Mouse (Mus musculus) midbrain, postnatal 0 days (tissue): ENCODE results near the gene Ppara. TPM values are rescaled to one million over a fixed set of nuclear protein-coding genes. Genes with fewer than 3 reads are reported as not detected.
A peak's percentile ranks its signal among the peaks of the same experiment; 100 is the strongest.

Experiments used
- ATAC-seq: fragments of 200-750 bp; cut with Nextera tagmentation; 2 replicates; pipeline ENCODE4 v1.8.0; 2017; ENCODE audit warnings: moderate number of reproducible peaks, mild to moderate bottlenecking, moderate TSS enrichment, moderate library complexity; ENCODE audit not compliant: low FRiP score
- DNase-seq: peaks from one replicate; pipeline ENCODE4 v3.0.0-alpha.2; 2015; ENCODE audit warnings: low spot score
- H3K27ac ChIP-seq: fragments of 300-500 bp; sonication (generic); 2 replicates; pipeline ENCODE4 v1.5.1; 2014; ENCODE audit warnings: low read depth, mild to moderate bottlenecking, low read length, mixed read lengths
- H3K27me3 ChIP-seq: fragments of 300-500 bp; sonication (generic); 2 replicates; pipeline ENCODE4 v1.6.1; 2014; ENCODE audit warnings: low read length, control low read depth, mixed read lengths; ENCODE audit not compliant: insufficient read depth
- H3K36me3 ChIP-seq: fragments of 300-500 bp; sonication (generic); 2 replicates; pipeline ENCODE4 v1.6.1; 2014; ENCODE audit warnings: low read length, control low read depth, mixed read lengths; ENCODE audit not compliant: insufficient read depth
- H3K4me1 ChIP-seq: fragments of 300-500 bp; sonication (generic); 2 replicates; pipeline ENCODE4 v1.6.1; 2014; ENCODE audit warnings: mild to moderate bottlenecking, control low read depth, antibody characterized with exemption, low read length, mixed read lengths; ENCODE audit not compliant: insufficient read depth
- H3K4me2 ChIP-seq: fragments of 300-500 bp; sonication (generic); 2 replicates; pipeline ENCODE4 v1.6.1; 2014; ENCODE audit warnings: low read depth, mild to moderate bottlenecking, low read length, mixed read lengths; ENCODE audit not compliant: poor library complexity, severe bottlenecking
- H3K4me3 ChIP-seq: fragments of 300-500 bp; sonication (generic); 2 replicates; pipeline ENCODE4 v1.5.1; 2014; ENCODE audit warnings: low read depth, mild to moderate bottlenecking, low read length, moderate library complexity
- H3K9ac ChIP-seq: fragments of 300-500 bp; sonication (generic); replicated peaks from 2 replicates; pipeline ENCODE4 v1.6.1; 2014; ENCODE audit warnings: mild to moderate bottlenecking, low read length, moderate library complexity, mixed read lengths; ENCODE audit not compliant: poor library complexity, severe bottlenecking
- H3K9me3 ChIP-seq: fragments of 300-500 bp; sonication (generic); 2 replicates; pipeline ENCODE4 v1.6.1; 2016; ENCODE audit warnings: low read length, control low read depth
- CTCF ChIP-seq: IDR thresholded peaks from 2 replicates; pipeline ENCODE4 v1.5.1; 2016; ENCODE audit warnings: antibody characterized with exemption, mild to moderate bottlenecking
- WGBS: fragments of 180-500 bp; shearing (Covaris S2); extraction: QIAGEN DNeasy Blood & Tissue Kit; methylation state at CpG from one replicate; pipeline ENCODE4 v1.1.7; 2014; 5-methylcytosine and 5-hydroxymethylcytosine counted together
- polyA plus RNA-seq: library from polyadenylated mRNA; unstranded; fragments of >200 nt; fragmentation: Nextera tagmentation; extraction: Ambion mirVana; gene quantifications from 2 replicates; pipeline ENCODE4 v1.2.1, GENCODE M21; 2015
- total RNA-seq: library from RNA; depleted of rRNA; stranded (reverse); fragments of >200 nt; gene quantifications from 2 replicates; pipeline ENCODE4 v1.2.3, GENCODE M21; 2014

Ppara gene
- total and polyA plus RNA-seq, 2 experiments from 2014 or later = 0.86 to 1.6 TPM

- no peak for DNase-seq
- Histone ChIP-seq H3K9me3 (no peaks in the 10 kb centered on the region), H3K27me3 (no peaks in the 10 kb centered on the region), H3K4me2 (no peak overlapping the region), H3K4me1 (peaks cover 4% of the 10 kb centered on the region), H3K4me3 (no peak overlapping the region), H3K9ac (no peak overlapping the region), H3K27ac (no peak overlapping the region), H3K36me3 (peaks cover 33% of the 10 kb centered on the region)
- WGBS = 71% methylated on average over 13 of the region's 13 CpGs
- no peak for ATAC-seq
- no peak for TF ChIP-seq CTCF
Measured at GRCm38 (mm10) chr15:85705566-85706332, 29.0 kb upstream of the Ppara start.

DNA sequence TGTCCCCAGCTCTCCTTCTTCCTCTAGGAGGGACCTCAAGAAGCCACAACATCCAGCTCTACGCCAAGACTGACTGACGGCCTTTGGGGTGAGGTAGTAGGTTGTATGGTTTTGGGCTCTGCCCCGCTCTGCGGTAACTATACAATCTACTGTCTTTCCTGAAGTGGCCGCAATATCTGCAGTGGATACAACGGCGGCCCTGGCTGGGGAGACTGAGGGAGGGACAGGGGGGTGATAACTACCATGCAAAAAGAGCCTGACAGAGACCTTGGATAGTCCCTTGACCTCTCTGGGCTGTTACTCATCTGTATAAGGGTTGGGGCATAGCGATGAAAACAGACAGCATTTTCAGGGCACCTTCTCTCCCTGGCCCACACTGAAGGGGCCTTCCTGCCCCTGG lies 28.3 kb upstream of the Ppara start:
- Histone ChIP-seq H3K9ac (no peak overlapping the region), H3K9me3 (no peaks in the 10 kb centered on the region), H3K27me3 (no peaks in the 10 kb centered on the region), H3K4me3 (no peak overlapping the region), H3K4me2 (no peak overlapping the region), H3K4me1 (peaks cover 4% of the 10 kb centered on the region), H3K27ac (no peak overlapping the region), H3K36me3 (peaks cover 33% of the 10 kb centered on the region)
- WGBS = 88% methylated on average over 8 of the region's 8 CpGs
- ATAC-seq = no peak
- no peak for TF ChIP-seq CTCF
- DNase-seq = no peak

GRCm38 (mm10) chr15:85707017-85707416 lies 27.8 kb upstream of the Ppara start:
- DNase-seq (no peak), ATAC-seq (no peak)
- Histone ChIP-seq H3K4me3 (no peak overlapping the region), H3K9me3 (no peaks in the 10 kb centered on the region), H3K4me2 (no peak overlapping the region), H3K27ac (no peak overlapping the region), H3K27me3 (no peaks in the 10 kb centered on the region), H3K9ac (no peak overlapping the region), H3K4me1 (peaks cover 4% of the 10 kb centered on the region), H3K36me3 (peaks cover 29% of the 10 kb centered on the region)
- 87% methylated on average over 11 of the region's 11 CpGs for WGBS
- TF ChIP-seq CTCF = no peak

- H3K27me3 ChIP-seq = no peaks in the 10 kb centered on the region
- no peaks in the 10 kb centered on the region for H3K9me3 ChIP-seq
- no peak overlapping the region; the same call in 1 of the 2 replicates for H3K27ac ChIP-seq
- TF ChIP-seq CTCF = no peak
- no peak overlapping the region for H3K4me2 ChIP-seq
- DNase-seq (no peak), ATAC-seq (no peak)
- H3K36me3 ChIP-seq = peaks cover 24% of the 10 kb centered on the region
- WGBS = 89% methylated on average over 7 of the region's 7 CpGs
- no peak overlapping the region for H3K9ac ChIP-seq
- no peak overlapping the region for H3K4me3 ChIP-seq
- peaks cover 4% of the 10 kb centered on the region for H3K4me1 ChIP-seq
Measured at GRCm38 (mm10) chr15:85707458-85708030, 27.2 kb upstream of the Ppara start.

DNA sequence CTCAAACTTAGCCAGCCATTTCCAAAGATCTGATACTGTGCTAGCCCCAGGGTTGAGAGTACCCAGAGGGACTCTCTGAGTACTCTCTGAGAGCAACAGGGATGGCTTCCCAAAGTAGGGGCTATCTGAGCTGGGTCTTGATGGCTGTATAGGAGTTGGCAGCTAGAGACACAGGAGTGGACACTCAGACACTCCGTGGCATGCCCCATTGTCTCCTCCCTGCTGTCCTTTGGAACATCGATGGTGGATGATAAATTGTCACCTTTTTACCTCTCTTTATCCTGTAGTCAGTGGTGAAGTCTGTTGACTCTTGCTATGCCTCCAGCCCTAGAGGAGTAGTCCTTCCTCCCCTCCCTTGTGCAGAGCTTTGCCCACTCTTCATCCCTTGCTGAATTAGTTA lies 26.6 kb upstream of the Ppara start:
- H3K36me3 ChIP-seq = peaks cover 20% of the 10 kb centered on the region

DNA sequence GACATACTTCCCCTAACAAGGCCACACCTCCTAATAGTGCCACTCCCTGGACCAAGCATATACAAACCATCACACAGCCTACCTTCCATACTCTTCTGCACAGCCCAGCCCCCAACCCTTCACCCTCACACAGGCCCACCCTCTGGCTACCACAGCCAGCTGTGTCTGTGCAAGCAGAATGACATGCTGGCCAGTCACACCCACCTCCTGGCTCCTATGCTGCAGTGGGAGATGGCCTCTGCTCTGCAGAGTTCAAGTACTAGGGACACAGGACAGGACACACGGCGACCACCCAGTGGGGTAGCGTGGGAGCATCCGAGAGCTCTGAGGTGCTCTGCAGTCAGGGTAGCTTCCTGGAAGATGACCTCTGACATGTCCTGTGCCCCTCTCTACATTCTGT lies 25.9 kb upstream of the Ppara start:
- Histone ChIP-seq H3K4me3 (no peak overlapping the region), H3K4me1 (peaks cover 4% of the 10 kb centered on the region), H3K4me2 (no peak overlapping the region), H3K9ac (no peak overlapping the region), H3K27ac (no peak overlapping the region), H3K36me3 (peaks cover 20% of the 10 kb centered on the region), H3K9me3 (no peaks in the 10 kb centered on the region), H3K27me3 (no peaks in the 10 kb centered on the region)
- no peak for DNase-seq
- ATAC-seq = 0 out of 2 replicates have a peak, but pooled peaks have one; percentile 17
- no peak for TF ChIP-seq CTCF
- 77% methylated on average over 4 of the region's 4 CpGs for WGBS

More for the DNA sequence above, 26.6 kb upstream of the Ppara start:
- DNase-seq (no peak), ATAC-seq (no peak)
- no peak for TF ChIP-seq CTCF
- Histone ChIP-seq H3K27me3 (no peaks in the 10 kb centered on the region), H3K9me3 (no peaks in the 10 kb centered on the region), H3K4me1 (peaks cover 4% of the 10 kb centered on the region), H3K4me2 (no peak overlapping the region), H3K9ac (no peak overlapping the region), H3K4me3 (no peak overlapping the region), H3K27ac (peak overlapping the region; percentile 18; the same call in 1 of the 2 replicates)
- 90% methylated on average over 2 of the region's 2 CpGs for WGBS
